8 mouse cellular contexts compared by ENCODE assay signal in the genomic region with DNA sequence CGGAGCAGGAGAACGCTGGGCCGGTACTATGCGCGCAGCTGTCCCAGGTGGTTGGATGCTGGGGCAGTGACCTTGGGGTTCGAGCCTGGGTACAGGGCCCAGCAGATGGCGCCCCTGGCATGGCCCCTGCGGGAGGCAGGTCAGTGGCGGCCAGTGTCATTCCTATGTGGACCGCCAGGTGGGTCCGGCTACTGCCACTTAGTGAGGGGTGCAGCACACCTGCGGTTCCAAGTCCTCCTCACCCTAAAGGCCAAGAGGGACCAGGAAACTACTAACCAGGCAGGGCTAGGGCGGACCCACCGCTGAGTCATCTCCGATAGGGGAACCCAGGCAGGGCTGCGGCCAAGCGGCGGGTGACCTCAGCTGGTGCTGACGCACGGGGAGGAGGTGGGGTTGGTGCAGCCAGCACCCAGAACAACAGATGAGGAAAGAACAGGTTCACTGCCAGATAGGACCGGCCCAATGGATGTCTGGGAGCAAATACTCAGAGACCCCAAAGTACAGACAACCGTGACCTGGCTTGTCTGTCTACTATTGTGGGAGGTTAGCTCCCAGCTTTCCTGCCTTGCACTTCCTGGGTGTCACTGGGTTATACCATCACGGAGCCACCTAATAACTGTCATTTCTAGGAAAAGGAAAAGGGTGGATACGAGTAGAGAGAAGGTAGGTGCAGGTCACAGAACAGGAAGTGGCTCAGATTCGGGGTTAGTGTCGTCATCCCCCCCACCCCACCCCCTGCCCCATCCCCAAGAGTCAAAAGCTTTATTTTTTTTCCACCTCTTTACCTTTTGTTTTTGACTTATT. TPM values are rescaled to one million over a fixed set of nuclear protein-coding genes. Genes with fewer than 3 reads are reported as not detected.
DNase-seq lines count a peak whose midpoint lies in the region; ATAC-seq lines count a peak whose summit lies in the region.

No protein-coding gene starts in this region.

- peak; percentile 38 for DNase-seq in brain, adult 2 months (ENCODE audit: low read depth, low spot score)
- DNase-seq in heart, postnatal 4 days = peak; percentile 93
- peak; percentile 81 for DNase-seq in limb, embryonic 11.5 days (ENCODE audit: low spot score)
- DNase-seq in spleen, postnatal 4 days (ENCODE audit: low spot score in 2 of 2) = peak; percentile 90 to 96

- H3K36me3 ChIP-seq in forebrain, embryonic 12.5 days (replicated peaks) = no peaks in the 10 kb centered on the region
- no peaks in the 10 kb centered on the region for H3K36me3 ChIP-seq in forebrain, embryonic 15.5 days
- no peaks in the 10 kb centered on the region; the same call in 1 of the 2 replicates for H3K36me3 ChIP-seq in erythroblast, embryonic 14.5 days (ENCODE audit: control insufficient read depth)
- H3K36me3 ChIP-seq in limb, embryonic 11.5 days (ENCODE audit: control insufficient read depth, insufficient read depth, low read length) = no peaks in the 10 kb centered on the region
- H3K36me3 ChIP-seq in midbrain, embryonic 13.5 days = no peaks in the 10 kb centered on the region

- H3K4me1 ChIP-seq in forebrain, embryonic 12.5 days = peaks cover 58% of the 10 kb centered on the region
- H3K4me1 ChIP-seq in forebrain, embryonic 15.5 days = peaks cover 52% of the 10 kb centered on the region
- peaks cover 93% of the 10 kb centered on the region for H3K4me1 ChIP-seq in erythroblast, embryonic 14.5 days (ENCODE audit: control insufficient read depth)
- H3K4me1 ChIP-seq in limb, embryonic 11.5 days (ENCODE audit: control insufficient read depth, insufficient read depth, low read length) = peaks cover 38% of the 10 kb centered on the region
- H3K4me1 ChIP-seq in midbrain, embryonic 13.5 days (replicated peaks) = peaks cover 62% of the 10 kb centered on the region

- no peak overlapping the region for H3K4me3 ChIP-seq in forebrain, embryonic 12.5 days (replicated peaks)
- no peak overlapping the region for H3K4me3 ChIP-seq in forebrain, embryonic 15.5 days
- peak overlapping the region; percentile 65 for H3K4me3 ChIP-seq in erythroblast, embryonic 14.5 days (replicated peaks)
- no peak overlapping the region for H3K4me3 ChIP-seq in limb, embryonic 11.5 days (ENCODE audit: low read depth, low read length)
- no peak overlapping the region for H3K4me3 ChIP-seq in midbrain, embryonic 13.5 days (replicated peaks)

- 31% methylated on average over 26 of the region's 26 CpGs for WGBS in forebrain, embryonic 12.5 days
- WGBS in forebrain, embryonic 15.5 days = 36% methylated on average over 26 of the region's 26 CpGs
- 24% methylated on average over 26 of the region's 26 CpGs for WGBS in limb, embryonic 11.5 days
- WGBS in midbrain, embryonic 13.5 days = 22% methylated on average over 26 of the region's 26 CpGs

- no peak for ATAC-seq in forebrain, embryonic 12.5 days (ENCODE audit: low FRiP score)
- no peak for ATAC-seq in forebrain, embryonic 15.5 days (replicated peaks)
- ATAC-seq in limb, embryonic 11.5 days (ENCODE audit: insufficient number of reproducible peaks, low FRiP score, low TSS enrichment, low read depth) = no peak
- no peak for ATAC-seq in midbrain, embryonic 13.5 days

- H3K9me3 ChIP-seq in forebrain, embryonic 12.5 days = no peaks in the 10 kb centered on the region
- H3K9me3 ChIP-seq in forebrain, embryonic 15.5 days = no peaks in the 10 kb centered on the region
- H3K9me3 ChIP-seq in erythroblast, embryonic 14.5 days (ENCODE audit: control insufficient read depth, low read length) = no peaks in the 10 kb centered on the region
- H3K9me3 ChIP-seq in limb, embryonic 11.5 days (ENCODE audit: control insufficient read depth, low read length) = no peaks in the 10 kb centered on the region
- no peaks in the 10 kb centered on the region for H3K9me3 ChIP-seq in midbrain, embryonic 13.5 days

- H3K27ac ChIP-seq in forebrain, embryonic 12.5 days = no peak overlapping the region
- no peak overlapping the region for H3K27ac ChIP-seq in forebrain, embryonic 15.5 days (replicated peaks)
- peak overlapping the region; percentile 70; the same call in 1 of the 2 replicates for H3K27ac ChIP-seq in limb, embryonic 11.5 days (replicated peaks; ENCODE audit: low read depth, low read length)
- H3K27ac ChIP-seq in midbrain, embryonic 13.5 days = no peak overlapping the region

- H3K4me2 ChIP-seq in forebrain, embryonic 12.5 days = no peak overlapping the region
- no peak overlapping the region for H3K4me2 ChIP-seq in forebrain, embryonic 15.5 days (replicated peaks)
- peak overlapping the region; percentile 17; the same call in 1 of the 2 replicates for H3K4me2 ChIP-seq in limb, embryonic 11.5 days (ENCODE audit: low read depth, severe bottlenecking)
- peak overlapping the region; percentile 5; the same call in 1 of the 2 replicates for H3K4me2 ChIP-seq in midbrain, embryonic 13.5 days (replicated peaks)

- 0 out of 2 replicates have a peak overlapping the region, but pooled peaks have one; percentile 25 for H3K9ac ChIP-seq in forebrain, embryonic 12.5 days
- H3K9ac ChIP-seq in forebrain, embryonic 15.5 days (replicated peaks) = no peak overlapping the region
- H3K9ac ChIP-seq in limb, embryonic 11.5 days (ENCODE audit: low read length) = no peak overlapping the region
- H3K9ac ChIP-seq in midbrain, embryonic 13.5 days (replicated peaks) = no peak overlapping the region; the same call in 1 of the 2 replicates

- H3K27me3 ChIP-seq in forebrain, embryonic 12.5 days = no peaks in the 10 kb centered on the region
- H3K27me3 ChIP-seq in forebrain, embryonic 15.5 days = no peaks in the 10 kb centered on the region
- H3K27me3 ChIP-seq in erythroblast, embryonic 14.5 days (ENCODE audit: control insufficient read depth) = peaks cover 35% of the 10 kb centered on the region
- H3K27me3 ChIP-seq in limb, embryonic 11.5 days (ENCODE audit: control insufficient read depth, insufficient read depth, low read length) = no peaks in the 10 kb centered on the region
- H3K27me3 ChIP-seq in midbrain, embryonic 13.5 days = no peaks in the 10 kb centered on the region

RNA-seq across cellular contexts. Expression of gene Actg1, which starts 5.4 kb away (rescaled TPM):
- 2,923 and 2,975 TPM in 2 replicates for polyA plus RNA-seq in forebrain, embryonic 12.5 days (2016; fragmentation: Nextera tagmentation; extraction: Ambion mirVana)
- polyA plus RNA-seq in forebrain, embryonic 15.5 days (2015; fragmentation: Nextera tagmentation; extraction: Ambion mirVana) = 3,835 and 3,917 TPM in 2 replicates
- polyA plus RNA-seq in erythroblast, embryonic 14.5 days (2012) = 9.0 TPM in 2 replicates
- total RNA-seq in heart, postnatal 4 days (2021) = 1,000 to 10,000 TPM in 1 of 2 experiments, 100 to 1,000 TPM in 1; 930 to 1,002 TPM
- polyA plus RNA-seq in limb, embryonic 11.5 days (2014; fragmentation: Nextera tagmentation; extraction: Ambion mirVana) = 2,996 and 3,123 TPM in 2 replicates
- polyA plus RNA-seq in midbrain, embryonic 13.5 days (2015; fragmentation: Nextera tagmentation; extraction: Ambion mirVana) = 3,928 and 4,113 TPM in 2 replicates

RNA-seq across cellular contexts. Expression of gene Fscn2, which starts 7.6 kb away (rescaled TPM):
- 0.82 and 0.91 TPM in 2 replicates for polyA plus RNA-seq in forebrain, embryonic 12.5 days (2016; fragmentation: Nextera tagmentation; extraction: Ambion mirVana)
- 0.97 and 1.3 TPM in 2 replicates for polyA plus RNA-seq in forebrain, embryonic 15.5 days (2015; fragmentation: Nextera tagmentation; extraction: Ambion mirVana)
- polyA plus RNA-seq in erythroblast, embryonic 14.5 days (2012) = not detected in 2 replicates
- total RNA-seq in heart, postnatal 4 days (2021) = under 1 TPM in 1 of 2 experiments, not detected in 1; 0.34 TPM
- 0.21 and 0.47 TPM in 2 replicates for polyA plus RNA-seq in limb, embryonic 11.5 days (2014; fragmentation: Nextera tagmentation; extraction: Ambion mirVana)
- polyA plus RNA-seq in midbrain, embryonic 13.5 days (2015; fragmentation: Nextera tagmentation; extraction: Ambion mirVana) = 1.9 and 2.2 TPM in 2 replicates

RNA-seq across cellular contexts. Expression of gene Faap100, which starts 24.9 kb away (rescaled TPM):
- 47.3 and 47.4 TPM in 2 replicates for polyA plus RNA-seq in forebrain, embryonic 12.5 days (2016; fragmentation: Nextera tagmentation; extraction: Ambion mirVana)
- polyA plus RNA-seq in forebrain, embryonic 15.5 days (2015; fragmentation: Nextera tagmentation; extraction: Ambion mirVana) = 72.1 and 74.1 TPM in 2 replicates
- 1.2 and 2.2 TPM in 2 replicates for polyA plus RNA-seq in erythroblast, embryonic 14.5 days (2012)
- 10 to 100 TPM; 31.4 to 34.4 TPM for total RNA-seq in heart, postnatal 4 days (2021)
- polyA plus RNA-seq in limb, embryonic 11.5 days (2014; fragmentation: Nextera tagmentation; extraction: Ambion mirVana) = 30.4 and 33.1 TPM in 2 replicates
- 80.9 and 81.1 TPM in 2 replicates for polyA plus RNA-seq in midbrain, embryonic 13.5 days (2015; fragmentation: Nextera tagmentation; extraction: Ambion mirVana)

Comparison
In these comparisons a context has a peak if more than half of its experiments do, and no peak if none do; other contexts are left out.
1. H3K4me2 ChIP-seq: peak in limb, embryonic 11.5 days (single experiment) and midbrain, embryonic 13.5 days (single experiment); none in forebrain, embryonic 12.5 days (single experiment) and forebrain, embryonic 15.5 days (single experiment).
2. DNase-seq: peak in every context shown above with its lines; median percentile 93 in heart, postnatal 4 days; 93 in spleen, postnatal 4 days; 81 in limb, embryonic 11.5 days; 38 in brain, adult 2 months.
3. RNA of gene Actg1, which starts 5.4 kb away (polyA plus RNA-seq): 3,928 to 4,113 TPM in midbrain, embryonic 13.5 days, 3,835 to 3,917 TPM in forebrain, embryonic 15.5 days, 2,996 to 3,123 TPM in limb, embryonic 11.5 days and 2,923 to 2,975 TPM in forebrain, embryonic 12.5 days; 9.0 TPM in erythroblast, embryonic 14.5 days; every median in the first group is over 100 times any median in the second.